Mouse (Mus musculus) CH12.LX (cell line): ENCODE results near the gene B3glct. TPM values are rescaled to one million over a fixed set of nuclear protein-coding genes. Genes with fewer than 3 reads are reported as not detected.

Source experiments
- DNase-seq: peaks from one replicate; pipeline ENCODE4 v3.0.0-alpha.2; 2013; ENCODE audit errors: extremely low read depth
- H3K27ac ChIP-seq: 2 replicates; pipeline ENCODE4 v1.5.1; 2012; ENCODE audit warnings: low read depth, mild to moderate bottlenecking, control low read depth, moderate library complexity; ENCODE audit not compliant: insufficient read depth
- H3K27me3 ChIP-seq: replicated peaks from 2 replicates; pipeline ENCODE3; 2012; ENCODE audit warnings: inconsistent platforms
- H3K36me3 ChIP-seq, 2 experiments: replicated peaks in 1 of 2; 2 replicates each; pipeline versions ENCODE3 to v1.6.1; 2012; ENCODE audit warnings: inconsistent platforms in 1 of 2, low read length in 1 of 2, mild to moderate bottlenecking in 1 of 2, mixed read lengths in 1 of 2, moderate library complexity in 1 of 2; ENCODE audit not compliant: control insufficient read depth in 1 of 2, insufficient read depth in 1 of 2
- H3K4me1 ChIP-seq, 2 experiments: 2 replicates each; pipeline ENCODE4 v1.6.1; 2012; ENCODE audit warnings: inconsistent platforms in 1 of 2, moderate library complexity in 1 of 2; ENCODE audit not compliant: insufficient read depth in 2 of 2, control insufficient read depth in 1 of 2
- H3K4me2 ChIP-seq: 2 replicates; pipeline ENCODE4 v1.6.1; 2012; ENCODE audit warnings: low read depth, mild to moderate bottlenecking, control low read depth; ENCODE audit not compliant: poor library complexity, insufficient read depth, severe bottlenecking
- H3K4me3 ChIP-seq, 3 experiments: fragments of 150-350 bp in 1 of 3; sonication (generic) in 1 of 3; replicated peaks in 1 of 3; 2 replicates each; pipeline versions ENCODE3 to v1.5.1; 2011 to 2012; ENCODE audit warnings: low read depth in 2 of 3, low read length in 2 of 3, mild to moderate bottlenecking in 2 of 3, moderate library complexity in 2 of 3, control low read depth in 1 of 3, improper control_type of control experiment in 1 of 3, inconsistent platforms in 1 of 3, mixed read lengths in 1 of 3; ENCODE audit not compliant: poor library complexity in 1 of 3
- H3K79me2 ChIP-seq: replicated peaks from 2 replicates; pipeline ENCODE4 v1.6.1; 2012; ENCODE audit warnings: mild to moderate bottlenecking, moderate library complexity; ENCODE audit not compliant: control insufficient read depth, poor library complexity, insufficient read depth, severe bottlenecking; ENCODE audit errors: extremely low read depth
- H3K9ac ChIP-seq: 2 replicates; pipeline ENCODE4 v1.6.1; 2012; ENCODE audit warnings: low read depth, mild to moderate bottlenecking, control low read depth, moderate library complexity; ENCODE audit not compliant: insufficient read depth
- H3K9me3 ChIP-seq: replicated peaks from 2 replicates; pipeline ENCODE3; 2012; ENCODE audit warnings: low read length, inconsistent platforms, mixed read lengths
- BHLHE40 ChIP-seq: IDR thresholded peaks from 2 replicates; pipeline ENCODE4 v1.6.1; 2011; ENCODE audit warnings: mild to moderate bottlenecking, low read depth, low read length, improper control_type of control experiment
- CHD1 ChIP-seq: IDR thresholded peaks from 2 replicates; pipeline ENCODE4 v1.6.1; 2012; ENCODE audit warnings: low read depth, low read length, improper control_type of control experiment, inconsistent platforms
- CHD2 ChIP-seq: IDR thresholded peaks from 2 replicates; pipeline ENCODE4 v1.6.1; 2011; ENCODE audit warnings: low read length, improper control_type of control experiment
- E2F4 ChIP-seq: IDR thresholded peaks from 2 replicates; pipeline ENCODE4 v1.6.1; 2011; ENCODE audit warnings: low read depth, low read length, improper control_type of control experiment; ENCODE audit not compliant: insufficient replicate concordance
- JUND ChIP-seq: conservative IDR thresholded peaks from 2 replicates; pipeline ENCODE4 v1.6.1; 2011; ENCODE audit warnings: low read depth, low read length, improper control_type of control experiment
- MEF2A ChIP-seq: IDR thresholded peaks from 2 replicates; pipeline ENCODE4 v1.6.1; 2014; ENCODE audit warnings: low read depth, mild to moderate bottlenecking, inconsistent platforms, low read length, improper control_type of control experiment, borderline replicate concordance
- MXI1 ChIP-seq: IDR thresholded peaks from 2 replicates; pipeline ENCODE4 v1.6.1; 2011; ENCODE audit warnings: mild to moderate bottlenecking, low read depth, low read length, improper control_type of control experiment
- MYC ChIP-seq: IDR thresholded peaks from 2 replicates; pipeline ENCODE4 v1.6.1; 2011; ENCODE audit warnings: low read depth, mild to moderate bottlenecking, improper control_type of control experiment, low read length
- NELFE ChIP-seq: IDR thresholded peaks from 2 replicates; pipeline ENCODE4 v1.6.1; 2011; ENCODE audit warnings: low read depth, low read length, improper control_type of control experiment
- PAX5 ChIP-seq: IDR thresholded peaks from 2 replicates; pipeline ENCODE4 v1.6.1; 2012; ENCODE audit warnings: low read length, inconsistent platforms, mixed read lengths
- POLR2A ChIP-seq: IDR thresholded peaks from 2 replicates; pipeline ENCODE4 v1.6.1; 2011; ENCODE audit warnings: low read depth, mild to moderate bottlenecking, improper control_type of control experiment, low read length
- RAD21 ChIP-seq: IDR thresholded peaks from 2 replicates; pipeline ENCODE4 v1.6.1; 2011; ENCODE audit warnings: low read depth, mild to moderate bottlenecking, low read length, improper control_type of control experiment, moderate library complexity
- RCOR1 ChIP-seq: conservative IDR thresholded peaks from 2 replicates; pipeline ENCODE4 v1.6.1; 2012; ENCODE audit warnings: low read depth, mild to moderate bottlenecking, inconsistent platforms, low read length, improper control_type of control experiment
- SIN3A ChIP-seq: IDR thresholded peaks from 2 replicates; pipeline ENCODE4 v1.6.1; 2012; ENCODE audit warnings: low read length, improper control_type of control experiment, inconsistent platforms
- SMC3 ChIP-seq: IDR thresholded peaks from 2 replicates; pipeline ENCODE4 v1.6.1; 2011; ENCODE audit warnings: low read depth, low read length, improper control_type of control experiment
- TBP ChIP-seq: conservative IDR thresholded peaks from 2 replicates; pipeline ENCODE4 v1.6.1; 2011; ENCODE audit warnings: low read depth, low read length, improper control_type of control experiment
- USF2 ChIP-seq: conservative IDR thresholded peaks from 2 replicates; pipeline ENCODE4 v1.6.1; 2011; ENCODE audit warnings: low read depth, low read length, improper control_type of control experiment
- ZKSCAN1 ChIP-seq: IDR thresholded peaks from 2 replicates; pipeline ENCODE4 v1.6.1; 2012; ENCODE audit warnings: low read depth, inconsistent platforms, low read length, improper control_type of control experiment, borderline replicate concordance
- ZNF384 ChIP-seq: IDR thresholded peaks from 2 replicates; pipeline ENCODE4 v1.6.1; 2012; ENCODE audit warnings: low read depth, low read length, improper control_type of control experiment, inconsistent platforms
- dilution Hi-C: fragments of 300-500 bp; cut with MboI; formaldehyde crosslinking; loops from 2 replicates; pipeline ENCODE4 v1.14.3; 2020; ENCODE audit warnings: low sequenced_read_pairs; ENCODE audit not compliant: extremely low pct_unique_long_range_greater_than_20kb, extremely low pct_ligation_motif_present
- in situ Hi-C: fragments of 300-500 bp; cut with MboI; formaldehyde crosslinking; loops from 3 replicates; pipeline ENCODE4 v1.14.3; 2019; ENCODE audit warnings: low sequenced_read_pairs, low pct_ligation_motif_present, low pct_unique_long_range_greater_than_20kb, mixed read lengths
- polyA plus RNA-seq: library from polyadenylated mRNA; unstranded; fragments of >175 nt; gene quantifications from 2 replicates; pipeline ENCODE4 v1.2.1, GENCODE M21; 2012; ENCODE audit warnings: low read depth; ENCODE audit not compliant: insufficient read length
- total RNA-seq, 2 experiments: library from RNA; depleted of rRNA; stranded (reverse); fragments of 300-350 nt in 1 of 2; fragments of >200 nt in 1 of 2; gene quantifications; 2 replicates each; pipeline ENCODE4 v1.2.3; 2012 to 2014

The B3glct gene
- total and polyA plus RNA-seq, 3 experiments, result 0.38 to 2.1 (median 1.3) TPM

DNA sequence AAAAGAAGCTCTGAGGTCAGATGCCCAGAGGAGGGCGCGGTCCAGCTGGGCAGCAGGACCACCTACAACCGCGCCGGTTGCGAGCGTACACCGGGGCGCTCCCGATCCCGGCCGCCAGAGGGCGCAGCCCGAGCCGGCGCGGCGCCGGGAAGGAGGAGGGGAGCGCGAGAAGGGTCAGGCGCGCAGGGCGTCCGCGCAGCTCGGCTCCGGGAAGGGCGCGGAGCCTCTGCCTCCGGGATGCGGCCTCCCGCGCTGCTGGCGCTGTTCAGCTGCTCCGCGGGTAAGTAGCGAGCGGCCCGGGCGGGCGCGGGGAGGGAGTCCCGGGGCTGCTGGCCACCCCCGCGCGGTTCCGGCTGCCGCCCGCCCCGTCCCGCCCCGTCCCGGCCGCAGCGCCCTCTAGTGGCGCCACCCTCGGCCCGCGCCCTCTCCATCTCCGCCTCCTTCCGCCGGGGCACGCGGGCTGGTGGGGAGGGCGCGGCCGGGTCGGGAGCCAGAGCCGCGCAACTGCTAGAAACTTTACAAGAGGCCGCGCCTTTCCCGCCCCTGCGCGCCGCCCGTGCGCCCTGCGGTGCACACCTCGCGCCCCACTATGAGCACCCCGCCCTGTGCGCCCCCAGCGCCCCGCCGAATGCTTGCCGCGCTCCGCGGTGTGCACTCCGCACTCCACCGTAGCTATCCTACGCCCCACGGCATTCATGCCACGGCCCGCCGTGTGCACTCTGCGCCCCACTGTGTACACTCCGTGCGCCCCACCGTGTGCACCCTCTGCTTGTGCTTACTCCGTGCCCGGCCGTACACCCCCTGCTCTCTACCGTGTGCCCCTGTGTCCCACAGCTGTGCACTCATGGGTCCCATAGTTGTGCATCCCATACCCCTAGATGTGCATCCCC is at the start of gene B3glct (continued):
- peak; percentile 2 for TF ChIP-seq RAD21

- H3K27me3 ChIP-seq, result no peaks in the 10 kb centered on the region
- TF ChIP-seq BHLHE40 (no peak), PAX5 (no peak), ZNF384 (no peak), MEF2A (no peak), USF2 (no peak), E2F4 (no peak), POLR2A (no peak), JUND (no peak), SMC3 (no peak), RCOR1 (no peak), TBP (no peak), ZKSCAN1 (no peak), CHD1 (0 out of 2 replicates have a peak, but pooled peaks have one; percentile 59), SIN3A (peak; percentile 22; the same call in 1 of the 2 replicates), NELFE (no peak)
- dilution Hi-C loops, result no loop called here
- DNase-seq, result peak; percentile 23
- peaks cover 28 to 45% of the 10 kb centered on the region in 2 experiments for H3K36me3 ChIP-seq
- H3K79me2 ChIP-seq, result peaks cover 30% of the 10 kb centered on the region
- peaks cover 0 to 24% of the 10 kb centered on the region in 2 experiments; a peak in 2 of 4 replicates for H3K4me1 ChIP-seq
- in situ Hi-C loops, result no loop called here
- H3K9me3 ChIP-seq, result no peaks in the 10 kb centered on the region
- peak overlapping the region; percentile 79 to 97 (median 89) for H3K4me3 ChIP-seq
- H3K9ac ChIP-seq, result peak overlapping the region; percentile 83
- peak overlapping the region; percentile 88 for H3K4me2 ChIP-seq
- H3K27ac ChIP-seq, result no peak overlapping the region
These were observed 43.5 kb upstream of the B3glct start for GRCm38 (mm10) chr5:149634409-149635035.

- in situ Hi-C loops, result no loop called here
- H3K27me3 ChIP-seq, result no peaks in the 10 kb centered on the region
- peak; percentile 34 for DNase-seq
- H3K27ac ChIP-seq, result peak overlapping the region; percentile 14; the same call in 1 of the 2 replicates
- peak overlapping the region; percentile 79 to 97 (median 89) for H3K4me3 ChIP-seq
- H3K9ac ChIP-seq, result peak overlapping the region; percentile 83
- H3K4me1 ChIP-seq, result peaks cover 0 to 24% of the 10 kb centered on the region in 2 experiments; a peak in 2 of 4 replicates
- H3K36me3 ChIP-seq, result peaks cover 21 to 35% of the 10 kb centered on the region in 2 experiments
- H3K79me2 ChIP-seq, result peaks cover 30% of the 10 kb centered on the region
- dilution Hi-C loops, result no loop called here
- H3K9me3 ChIP-seq, result no peaks in the 10 kb centered on the region
- peak overlapping the region; percentile 88 for H3K4me2 ChIP-seq
- peak; percentile 30; the same call in 1 of the 2 replicates for TF ChIP-seq CHD1
- TF ChIP-seq MYC, result no peak
- TF ChIP-seq BHLHE40, result no peak
- no peak for TF ChIP-seq MXI1
- TF ChIP-seq CHD2, result no peak
These were observed 42.5 kb upstream of the B3glct start for GRCm38 (mm10) chr5:149635556-149635955.
